In genomic region chr17:13695211-13695610, GRCm38 (mm10) we compare ENCODE assay signal across 31 mouse cellular contexts.
DNase-seq lines count a peak whose midpoint lies in the region; ATAC-seq lines count a peak whose summit lies in the region.
"Had no signal": no experiment of that assay in that cellular context is flagged by ENCODE, and none has a peak within 500 bp of the region (broad histone marks: within the 10 kb centered on the region; RNA-seq: fewer than 3 reads in every experiment).

No protein-coding gene starts in this region.

- H3K9me3 ChIP-seq in lung, embryonic 15.5 days: no peaks in the 10 kb centered on the region
- no peaks in the 10 kb centered on the region for H3K9me3 ChIP-seq in midbrain, embryonic 13.5 days
- H3K9me3 ChIP-seq in midbrain, embryonic 16.5 days (replicated peaks; ENCODE audit: control insufficient read depth, low read length, poor library complexity, severe bottlenecking): no peaks in the 10 kb centered on the region
- H3K9me3 ChIP-seq: embryonic facial prominence, embryonic 10.5 days; embryonic facial prominence, embryonic 13.5 days; forebrain, embryonic 12.5 days; forebrain, embryonic 15.5 days; heart, embryonic 12.5 days; heart, embryonic 15.5 days; hindbrain, embryonic 10.5 days had no signal

- H3K27ac ChIP-seq in lung, embryonic 15.5 days: peak overlapping the region; percentile 60
- H3K27ac ChIP-seq in midbrain, embryonic 13.5 days: no peak overlapping the region
- H3K27ac ChIP-seq in midbrain, embryonic 16.5 days (ENCODE audit: low read length): no peak overlapping the region
- H3K27ac ChIP-seq: embryonic facial prominence, embryonic 10.5 days; embryonic facial prominence, embryonic 13.5 days; forebrain, embryonic 12.5 days; forebrain, embryonic 15.5 days; heart, embryonic 15.5 days; hindbrain, embryonic 10.5 days; hindbrain, embryonic 14.5 days had no signal

- 96% methylated on average over 2 of the region's 2 CpGs for WGBS in lung, embryonic 15.5 days
- 96% methylated on average over 2 of the region's 2 CpGs for WGBS in midbrain, embryonic 13.5 days
- WGBS in midbrain, embryonic 16.5 days: 96% methylated on average over 2 of the region's 2 CpGs

- H3K36me3 ChIP-seq in lung, embryonic 15.5 days: no peaks in the 10 kb centered on the region
- H3K36me3 ChIP-seq in midbrain, embryonic 13.5 days: no peaks in the 10 kb centered on the region
- H3K36me3 ChIP-seq in midbrain, embryonic 16.5 days (ENCODE audit: control insufficient read depth, insufficient read depth, low read length): no peaks in the 10 kb centered on the region
- H3K36me3 ChIP-seq: embryonic facial prominence, embryonic 10.5 days; embryonic facial prominence, embryonic 13.5 days; forebrain, embryonic 12.5 days; forebrain, embryonic 15.5 days; G1E; heart, embryonic 12.5 days; heart, embryonic 15.5 days; hindbrain, embryonic 10.5 days had no signal

- peaks cover 26% of the 10 kb centered on the region for H3K4me1 ChIP-seq in lung, embryonic 15.5 days
- peaks cover 3% of the 10 kb centered on the region for H3K4me1 ChIP-seq in midbrain, embryonic 13.5 days (replicated peaks)
- no peaks in the 10 kb centered on the region for H3K4me1 ChIP-seq in midbrain, embryonic 16.5 days (ENCODE audit: control insufficient read depth, insufficient read depth, low read length)

- H3K27me3 ChIP-seq in lung, embryonic 15.5 days: no peaks in the 10 kb centered on the region
- no peaks in the 10 kb centered on the region for H3K27me3 ChIP-seq in midbrain, embryonic 13.5 days
- H3K27me3 ChIP-seq in midbrain, embryonic 16.5 days (ENCODE audit: control insufficient read depth, insufficient read depth, low read depth, low read length): no peaks in the 10 kb centered on the region
- H3K27me3 ChIP-seq: embryonic facial prominence, embryonic 13.5 days; forebrain, embryonic 12.5 days; forebrain, embryonic 15.5 days; heart, embryonic 12.5 days; heart, embryonic 15.5 days; Patski had no signal

- H3K9ac ChIP-seq in lung, embryonic 15.5 days: no peak overlapping the region
- no peak overlapping the region for H3K9ac ChIP-seq in midbrain, embryonic 13.5 days (replicated peaks)
- H3K9ac ChIP-seq in midbrain, embryonic 16.5 days (ENCODE audit: low read depth, low read length): no peak overlapping the region
- H3K9ac ChIP-seq: embryonic facial prominence, embryonic 13.5 days; forebrain, embryonic 12.5 days; forebrain, embryonic 15.5 days; heart, embryonic 12.5 days; heart, embryonic 15.5 days; hindbrain, embryonic 14.5 days had no signal

- H3K4me2 ChIP-seq in lung, embryonic 15.5 days: no peak overlapping the region
- H3K4me2 ChIP-seq in midbrain, embryonic 13.5 days (replicated peaks): no peak overlapping the region
- no peak overlapping the region for H3K4me2 ChIP-seq in midbrain, embryonic 16.5 days (ENCODE audit: low read length)
- H3K4me2 ChIP-seq: embryonic facial prominence, embryonic 13.5 days; forebrain, embryonic 12.5 days; forebrain, embryonic 15.5 days; heart, embryonic 12.5 days; heart, embryonic 15.5 days; hindbrain, embryonic 14.5 days had no signal

- H3K4me3 ChIP-seq in lung, embryonic 15.5 days: no peak overlapping the region
- H3K4me3 ChIP-seq in midbrain, embryonic 13.5 days (replicated peaks): no peak overlapping the region
- no peak overlapping the region for H3K4me3 ChIP-seq in midbrain, embryonic 16.5 days (ENCODE audit: low read depth, low read length)
- H3K4me3 ChIP-seq: embryonic facial prominence, embryonic 10.5 days; embryonic facial prominence, embryonic 13.5 days; erythroblast, embryonic 14.5 days; forebrain, embryonic 12.5 days; forebrain, embryonic 15.5 days; heart, embryonic 12.5 days; heart, embryonic 15.5 days; hindbrain, embryonic 10.5 days had no signal

- ATAC-seq in lung, embryonic 15.5 days (ENCODE audit: borderline replicate concordance, extremely low read depth, low FRiP score, low TSS enrichment): no peak
- ATAC-seq in midbrain, embryonic 13.5 days: 0 out of 2 replicates have a peak, but pooled peaks have one; percentile 34
- ATAC-seq in midbrain, embryonic 16.5 days: no peak
- ATAC-seq: activated CD4-positive, CD25-positive, alpha-beta regulatory T cell, adult 4 months; CD4-positive, CD25-positive, alpha-beta regulatory T cell, adult 4 months; forebrain, embryonic 15.5 days; inflammation-experienced regulatory T-cells, adult 6 months; Patski had no signal

- DNase-seq in lung, postnatal 25 days (ENCODE audit: low spot score): no peak
- peak; percentile 35 for DNase-seq in ES-CJ7 (ENCODE audit: low read depth, low spot score)
- peak; percentile 56 for DNase-seq in ZHBTc4 (ENCODE audit: low read depth, low spot score)
- DNase-seq in layer of hippocampus, adult 11-12 months (ENCODE audit: low spot score): no peak
- DNase-seq: adrenal gland, adult 8-10 months; adrenal gland, postnatal 25 days; cerebellum, adult 11-12 months; cerebellum, adult 8-10 months; cerebellum, postnatal 10 days; cerebellum, postnatal 36 days; embryo, embryonic 11 days; gastrocnemius, postnatal 25 days; heart, postnatal 10 days; heart, postnatal 36 days had no signal

Comparison
In these comparisons a context has a peak if more than half of its experiments do, and no peak if none do; other contexts are left out.
1. DNase-seq: peak in ES-CJ7 (single experiment) and ZHBTc4 (single experiment); none in lung, postnatal 25 days (single experiment) and layer of hippocampus, adult 11-12 months (single experiment).